Mouse (Mus musculus) ES-E14 (cell line): ENCODE measurements at regions not wholly inside any gene's neighbourhood (a gene's known extent, or its start where the extent isn't known, plus 50 kb on each side); places are given as distances from the start of the nearest gene placed in this dataset.

Experiments used
- DNase-seq: peaks from one replicate; pipeline ENCODE4 v3.0.0-alpha.2; 2013; ENCODE audit warnings: low read depth, low spot score
- H3K27ac ChIP-seq: 2 replicates; pipeline ENCODE4 v1.5.1; 2012; ENCODE audit warnings: low read depth, mild to moderate bottlenecking, low read length, moderate library complexity, mixed read lengths; ENCODE audit not compliant: poor library complexity, insufficient read depth, severe bottlenecking
- H3K36me3 ChIP-seq: 2 replicates; pipeline ENCODE4 v1.6.1; 2012; ENCODE audit warnings: mild to moderate bottlenecking, low read length, moderate library complexity, mixed read lengths; ENCODE audit not compliant: control insufficient read depth, poor library complexity, insufficient read depth, severe bottlenecking
- H3K4me1 ChIP-seq, 2 experiments: fragments of 150-350 bp in 1 of 2; sonication (generic) in 1 of 2; 2 replicates each; pipeline ENCODE4 v1.6.1; 2012; ENCODE audit warnings: low read length in 2 of 2, mild to moderate bottlenecking in 1 of 2, mixed read lengths in 1 of 2; ENCODE audit not compliant: control insufficient read depth in 2 of 2, insufficient read depth in 2 of 2, poor library complexity in 1 of 2
- H3K4me3 ChIP-seq, 2 experiments: fragments of 150-350 bp in 1 of 2; sonication (generic) in 1 of 2; 2 replicates each; pipeline ENCODE4 v1.5.1; 2012; ENCODE audit warnings: low read length in 2 of 2, low read depth in 1 of 2, mild to moderate bottlenecking in 1 of 2, mixed read lengths in 1 of 2; ENCODE audit not compliant: insufficient read depth in 1 of 2, poor library complexity in 1 of 2, severe bottlenecking in 1 of 2
- H3K9ac ChIP-seq: 2 replicates; pipeline ENCODE4 v1.6.1; 2012; ENCODE audit warnings: low read depth, mild to moderate bottlenecking, low read length, mixed read lengths; ENCODE audit not compliant: poor library complexity, insufficient read depth, severe bottlenecking
- H3K9me3 ChIP-seq: fragments of 150-350 bp; sonication (generic); 2 replicates; pipeline ENCODE4 v1.6.1; 2012; ENCODE audit warnings: low read depth, mild to moderate bottlenecking, low read length; ENCODE audit not compliant: control insufficient read depth, insufficient read depth
- CHD2 ChIP-seq: IDR thresholded peaks from 2 replicates; pipeline ENCODE4 v1.6.1; 2014; ENCODE audit warnings: mild to moderate bottlenecking, low read depth, low read length, inconsistent platforms
- HCFC1 ChIP-seq: IDR thresholded peaks from 2 replicates; pipeline ENCODE4 v1.6.1; 2012; ENCODE audit warnings: low read length, inconsistent platforms, borderline replicate concordance; ENCODE audit not compliant: insufficient read depth
- MAFK ChIP-seq: IDR thresholded peaks from 2 replicates; pipeline ENCODE4 v1.6.1; 2014; ENCODE audit warnings: mild to moderate bottlenecking, low read depth, low read length, inconsistent platforms; ENCODE audit not compliant: insufficient read depth
- ZC3H11A ChIP-seq: IDR thresholded peaks from 2 replicates; pipeline ENCODE4 v1.6.1; 2012; ENCODE audit warnings: low read depth, mild to moderate bottlenecking, inconsistent platforms, low read length, borderline replicate concordance
- ZNF384 ChIP-seq: IDR thresholded peaks from 2 replicates; pipeline ENCODE4 v1.6.1; 2012; ENCODE audit warnings: low read depth, low read length, inconsistent platforms
- in situ Hi-C, 2 experiments: fragments of 600-800 bp; cut with MboI; formaldehyde crosslinking; loops; one replicate each; pipeline ENCODE4 v1.15.1; 2025; ENCODE audit warnings: low sequenced_read_pairs in 2 of 2, inconsistent platforms in 1 of 2; ENCODE audit not compliant: unreplicated experiment in 2 of 2

DNA sequence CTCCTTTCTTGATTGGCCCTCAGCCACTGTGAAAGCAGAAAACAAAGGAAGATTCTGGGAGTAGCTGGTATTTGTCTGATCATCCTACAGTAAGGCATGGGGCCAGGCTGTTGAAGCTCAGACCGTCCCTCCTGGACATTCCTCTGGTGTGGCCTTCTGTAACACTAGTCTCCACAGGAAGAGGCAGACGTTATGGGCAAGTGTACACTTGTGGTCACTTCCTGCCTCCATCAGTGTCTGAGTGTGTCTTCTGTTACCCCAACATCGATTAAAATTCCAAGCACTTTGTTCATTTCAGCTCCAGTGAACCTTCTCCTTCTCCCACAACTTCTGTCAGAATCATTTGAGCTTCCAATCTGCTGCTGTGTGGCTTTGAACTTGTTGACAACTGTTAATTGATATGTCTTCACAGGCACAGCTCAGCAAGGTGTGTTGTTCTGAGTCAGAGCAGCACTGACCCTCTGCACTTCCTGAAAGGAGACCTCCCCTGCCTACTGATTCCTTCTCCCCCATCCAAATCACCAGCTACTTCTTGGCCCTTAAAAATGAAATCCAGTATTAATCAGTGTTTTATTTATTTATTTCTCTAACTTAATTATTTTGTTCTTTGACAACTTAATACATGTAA is 154.7 kb upstream of the Tmc3 start:
- TF ChIP-seq MAFK (no peak), ZC3H11A (no peak), ZNF384 (no peak), HCFC1 (no peak), CHD2 (no peak)

GRCm38 (mm10) chr7:83431094-83431493 is 153.6 kb upstream of the Tmc3 start:
- TF ChIP-seq CHD2, result no peak
- no peak for TF ChIP-seq ZC3H11A
- TF ChIP-seq ZNF384, result no peak
- TF ChIP-seq HCFC1, result no peak
- no peak for TF ChIP-seq MAFK
- in situ Hi-C loops, result no loop called here
- H3K27ac ChIP-seq, result no peak overlapping the region
- no peak for DNase-seq
- H3K4me3 ChIP-seq, result no peak overlapping the region
- H3K36me3 ChIP-seq, result no peaks in the 10 kb centered on the region
- H3K9me3 ChIP-seq, result no peaks in the 10 kb centered on the region
- no peaks in the 10 kb centered on the region for H3K4me1 ChIP-seq
- H3K9ac ChIP-seq, result no peak overlapping the region

More for the DNA sequence above, 154.7 kb upstream of the Tmc3 start:
- Histone ChIP-seq H3K4me1 (no peaks in the 10 kb centered on the region), H3K4me3 (no peak overlapping the region), H3K27ac (no peak overlapping the region), H3K36me3 (no peaks in the 10 kb centered on the region), H3K9ac (no peak overlapping the region), H3K9me3 (no peaks in the 10 kb centered on the region)
- in situ Hi-C loops, result no loop called here
- no peak for DNase-seq

DNA sequence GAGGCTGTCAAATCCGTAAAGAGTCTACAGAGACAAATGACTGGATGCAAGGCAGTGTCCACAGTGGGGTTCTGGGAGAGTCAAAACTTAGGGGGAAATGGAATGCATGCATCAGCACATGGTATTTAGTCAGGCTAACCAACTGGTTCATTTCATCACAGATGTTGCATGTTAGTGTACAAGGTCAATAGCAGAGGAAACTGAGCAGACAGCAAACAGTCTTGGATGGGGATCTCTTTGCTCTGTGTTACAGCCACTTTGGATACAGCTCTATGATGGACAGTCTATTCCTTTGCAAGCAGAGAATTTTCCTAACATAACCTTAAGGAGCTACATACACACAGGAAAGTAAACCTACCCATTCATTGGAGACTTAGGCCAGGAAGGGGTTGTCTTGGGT is 151.9 kb upstream of the Tmc3 start:
- H3K27ac ChIP-seq, result no peak overlapping the region
- H3K4me3 ChIP-seq, result no peak overlapping the region
- DNase-seq, result no peak
- no peak overlapping the region for H3K9ac ChIP-seq
- no peaks in the 10 kb centered on the region for H3K4me1 ChIP-seq
- in situ Hi-C loops, result no loop called here
- TF ChIP-seq ZC3H11A, result no peak
- no peak for TF ChIP-seq MAFK
- TF ChIP-seq CHD2, result no peak
- no peak for TF ChIP-seq ZNF384
- no peaks in the 10 kb centered on the region for H3K36me3 ChIP-seq
- H3K9me3 ChIP-seq, result no peaks in the 10 kb centered on the region

DNA sequence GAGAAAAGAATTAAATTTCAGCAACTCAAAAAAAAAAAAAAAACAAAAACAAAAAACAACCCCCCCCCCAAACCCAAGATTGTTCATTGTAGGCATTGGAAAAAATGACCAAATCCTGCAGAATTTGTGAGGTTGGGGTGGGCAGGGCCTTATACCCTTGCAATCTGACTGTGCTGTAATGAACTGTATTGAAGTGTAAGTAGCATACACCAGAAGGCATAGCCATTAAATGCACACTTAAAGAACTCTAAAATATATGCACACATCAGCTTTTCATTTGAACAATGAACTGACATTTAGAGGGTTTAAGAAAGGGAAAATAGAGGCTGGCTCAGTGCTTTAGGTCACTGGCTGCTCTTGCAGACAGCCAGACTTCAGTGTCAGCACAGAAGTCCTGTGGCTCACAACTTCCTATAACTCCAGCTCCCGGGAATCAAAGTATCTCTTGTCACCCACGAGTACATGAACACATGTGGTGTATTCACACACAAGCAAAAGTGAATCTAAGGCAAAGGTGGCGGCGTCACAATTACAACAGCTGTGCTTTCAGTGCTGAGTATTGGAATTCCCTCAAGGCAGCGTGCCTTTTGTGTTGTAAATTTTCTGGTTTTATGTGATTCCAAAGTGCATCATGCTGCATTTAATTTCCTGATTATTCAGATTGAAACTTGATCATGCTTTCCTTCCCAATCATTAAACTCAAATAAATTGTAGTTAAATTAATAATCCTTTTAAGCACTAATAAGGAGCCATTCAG is 150.6 kb upstream of the Tmc3 start:
- Histone ChIP-seq H3K4me3 (no peak overlapping the region), H3K9ac (no peak overlapping the region), H3K4me1 (no peaks in the 10 kb centered on the region), H3K9me3 (no peaks in the 10 kb centered on the region), H3K36me3 (no peaks in the 10 kb centered on the region), H3K27ac (no peak overlapping the region)
- no peak for TF ChIP-seq HCFC1
- TF ChIP-seq ZC3H11A, result no peak
- TF ChIP-seq ZNF384, result no peak
- TF ChIP-seq MAFK, result no peak
- no peak for TF ChIP-seq CHD2
- in situ Hi-C loops, result no loop called here
- DNase-seq, result no peak
